Mouse (Mus musculus) megakaryocyte-erythroid progenitor cell, adult 5 weeks (primary cell): ENCODE results near the gene Gm11111. TPM values are rescaled to one million over a fixed set of nuclear protein-coding genes. Genes with fewer than 3 reads are reported as not detected.

Experiments
- polyA plus RNA-seq: library from polyadenylated mRNA; stranded (reverse); fragments of >175 nt; gene quantifications from 2 replicates; pipeline ENCODE4 v1.2.3, GENCODE M21; 2012

Gene Gm11111
- not detected in 2 replicates for polyA plus RNA-seq

DNA sequence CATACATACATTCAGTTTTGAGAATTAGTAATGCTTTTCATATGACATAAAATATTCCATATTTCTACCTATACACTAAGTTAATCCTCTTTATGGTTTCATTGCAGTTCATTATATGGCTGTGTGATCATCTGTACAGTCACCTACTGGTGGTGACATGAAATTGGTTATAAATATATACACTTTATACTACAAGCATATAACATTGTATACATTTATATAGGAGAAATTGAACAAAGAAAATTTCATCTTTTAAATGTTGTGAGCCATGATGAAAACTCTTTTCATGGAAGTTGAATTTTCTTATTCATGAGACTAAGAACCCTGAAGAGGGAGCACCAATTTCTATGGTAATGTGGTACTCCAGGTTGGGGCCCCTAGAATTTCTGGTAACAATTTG is at the start of gene Gm11111:
Gene Gm11111, plus strand, starts transcription at position 301 of the 400 bp plus-strand sequence.

Other genes with a start within 250 kb of the Gm11111 start
- not detected in 2 replicates for gene Cfap299, start 223.4 kb upstream of the Gm11111 start, polyA plus RNA-seq